Mouse (Mus musculus): ENCODE results near the gene Hoxc10. TPM values are rescaled to one million over a fixed set of nuclear protein-coding genes. Genes with fewer than 3 reads are reported as not detected.

Hoxc10 gene
- total and polyA plus RNA-seq, 2 experiments from 2014 or later = not detected

GRCm38 (mm10) chr15:102950877-102951276, 15.7 kb upstream of the Hoxc10 start:
- Histone ChIP-seq H3K9ac (replicated peaks; ENCODE audit: low read length, poor library complexity, severe bottlenecking) (no peak overlapping the region), H3K9me3 (ENCODE audit: low read length) (no peaks in the 10 kb centered on the region), H3K36me3 (ENCODE audit: insufficient read depth, low read length) (no peaks in the 10 kb centered on the region), H3K4me2 (ENCODE audit: low read depth, low read length, poor library complexity, severe bottlenecking) (no peak overlapping the region), H3K27ac (ENCODE audit: low read depth, low read length) (no peak overlapping the region), H3K4me1 (ENCODE audit: insufficient read depth, low read length) (no peaks in the 10 kb centered on the region), H3K4me3 (ENCODE audit: low read depth, low read length) (no peak overlapping the region), H3K27me3 (ENCODE audit: insufficient read depth, low read length) (peaks cover 91% of the 10 kb centered on the region)
- WGBS = 6% methylated on average over 2 of the region's 2 CpGs
- DNase-seq (ENCODE audit: low spot score) (no peak), ATAC-seq (ENCODE audit: low FRiP score) (no peak)
- no peak for TF ChIP-seq CTCF (IDR thresholded peaks at IDR 0.05)

DNA sequence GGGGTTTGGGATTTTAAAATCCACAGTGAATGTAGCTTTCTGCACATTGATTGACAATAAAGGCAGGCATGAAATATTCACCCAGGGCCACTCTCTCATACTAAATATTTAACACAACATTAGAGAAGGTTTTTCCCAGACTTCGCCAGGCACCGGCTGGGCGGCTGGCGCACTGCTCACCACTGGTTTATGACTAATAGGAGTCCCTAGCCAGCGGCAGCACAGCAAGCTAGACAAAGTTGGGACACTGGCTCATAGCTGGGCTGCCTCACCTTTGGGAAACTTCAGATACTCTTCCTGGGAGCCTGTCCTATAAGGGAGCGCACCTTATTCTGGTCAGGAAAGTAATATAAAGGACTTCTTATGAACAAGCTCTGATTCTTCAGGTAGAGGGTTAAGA, 13.0 kb upstream of the Hoxc10 start:
- H3K27ac ChIP-seq (ENCODE audit: low read depth, low read length) = no peak overlapping the region
- no peaks in the 10 kb centered on the region for H3K4me1 ChIP-seq (ENCODE audit: insufficient read depth, low read length)
- H3K36me3 ChIP-seq (ENCODE audit: insufficient read depth, low read length) = no peaks in the 10 kb centered on the region
- no peak for TF ChIP-seq CTCF (IDR thresholded peaks at IDR 0.05)
- 8% methylated on average over 6 of the region's 6 CpGs for WGBS
- DNase-seq (ENCODE audit: low spot score) (no peak), ATAC-seq (ENCODE audit: low FRiP score) (no peak)
- H3K9me3 ChIP-seq (ENCODE audit: low read length) = no peaks in the 10 kb centered on the region
- no peak overlapping the region for H3K9ac ChIP-seq (replicated peaks; ENCODE audit: low read length, poor library complexity, severe bottlenecking)
- no peak overlapping the region for H3K4me3 ChIP-seq (ENCODE audit: low read depth, low read length)
- no peak overlapping the region for H3K4me2 ChIP-seq (ENCODE audit: low read depth, low read length, poor library complexity, severe bottlenecking)
- H3K27me3 ChIP-seq (ENCODE audit: insufficient read depth, low read length) = peaks cover 91% of the 10 kb centered on the region

GRCm38 (mm10) chr15:102954192-102955006, 12.2 kb upstream of the Hoxc10 start, which contains the start of gene Hoxc11:
Gene Hoxc11 (plus strand): TSS chr15:102954427.
- Histone ChIP-seq H3K27ac (ENCODE audit: low read depth, low read length) (no peak within 1 kb of the TSS), H3K4me1 (ENCODE audit: insufficient read depth, low read length) (no peaks in the 10 kb centered on the region), H3K4me3 (ENCODE audit: low read depth, low read length) (no peak within 1 kb of the TSS), H3K9me3 (ENCODE audit: low read length) (no peaks in the 10 kb centered on the region), H3K36me3 (ENCODE audit: insufficient read depth, low read length) (no peaks in the 10 kb centered on the region), H3K4me2 (ENCODE audit: low read depth, low read length, poor library complexity, severe bottlenecking) (no peak within 1 kb of the TSS), H3K27me3 (ENCODE audit: insufficient read depth, low read length) (peaks cover 89% of the 10 kb centered on the region), H3K9ac (replicated peaks; ENCODE audit: low read length, poor library complexity, severe bottlenecking) (no peak within 1 kb of the TSS)
- ATAC-seq (ENCODE audit: low FRiP score) = no peak
- no peak for DNase-seq (ENCODE audit: low spot score)
- TF ChIP-seq CTCF (IDR thresholded peaks at IDR 0.05) = no peak
- WGBS = 1% methylated on average over 56 of the region's 57 CpGs

DNA sequence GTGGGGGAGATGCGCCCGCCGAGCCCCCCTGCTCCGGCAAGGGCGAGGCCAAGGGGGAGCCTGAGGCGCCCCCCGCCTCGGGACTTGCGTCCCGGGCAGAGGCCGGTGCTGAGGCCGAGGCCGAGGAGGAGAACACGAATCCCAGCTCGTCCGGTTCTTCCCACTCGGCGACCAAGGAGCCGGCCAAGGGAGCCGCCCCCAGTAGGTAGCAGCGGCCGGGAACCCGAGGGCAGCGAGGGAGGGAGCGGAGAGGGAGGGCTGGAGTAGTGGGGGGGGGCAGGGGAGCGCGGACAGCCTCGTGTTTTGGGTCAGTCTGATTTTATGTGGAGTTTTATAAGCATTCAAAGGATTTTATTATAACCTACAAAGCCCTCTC, 11.6 kb upstream of the Hoxc10 start:
- no peak overlapping the region for H3K9ac ChIP-seq (replicated peaks; ENCODE audit: low read length, poor library complexity, severe bottlenecking)
- no peaks in the 10 kb centered on the region for H3K4me1 ChIP-seq (ENCODE audit: insufficient read depth, low read length)
- no peak overlapping the region for H3K27ac ChIP-seq (ENCODE audit: low read depth, low read length)
- no peaks in the 10 kb centered on the region for H3K36me3 ChIP-seq (ENCODE audit: insufficient read depth, low read length)
- ATAC-seq (ENCODE audit: low FRiP score) (no peak), DNase-seq (ENCODE audit: low spot score) (no peak)
- no peaks in the 10 kb centered on the region for H3K9me3 ChIP-seq (ENCODE audit: low read length)
- H3K4me2 ChIP-seq (ENCODE audit: low read depth, low read length, poor library complexity, severe bottlenecking) = no peak overlapping the region
- H3K4me3 ChIP-seq (ENCODE audit: low read depth, low read length) = no peak overlapping the region
- 0% methylated on average over 26 of the region's 28 CpGs for WGBS
- no peak for TF ChIP-seq CTCF (IDR thresholded peaks at IDR 0.05)
- peaks cover 92% of the 10 kb centered on the region for H3K27me3 ChIP-seq (ENCODE audit: insufficient read depth, low read length)

DNA sequence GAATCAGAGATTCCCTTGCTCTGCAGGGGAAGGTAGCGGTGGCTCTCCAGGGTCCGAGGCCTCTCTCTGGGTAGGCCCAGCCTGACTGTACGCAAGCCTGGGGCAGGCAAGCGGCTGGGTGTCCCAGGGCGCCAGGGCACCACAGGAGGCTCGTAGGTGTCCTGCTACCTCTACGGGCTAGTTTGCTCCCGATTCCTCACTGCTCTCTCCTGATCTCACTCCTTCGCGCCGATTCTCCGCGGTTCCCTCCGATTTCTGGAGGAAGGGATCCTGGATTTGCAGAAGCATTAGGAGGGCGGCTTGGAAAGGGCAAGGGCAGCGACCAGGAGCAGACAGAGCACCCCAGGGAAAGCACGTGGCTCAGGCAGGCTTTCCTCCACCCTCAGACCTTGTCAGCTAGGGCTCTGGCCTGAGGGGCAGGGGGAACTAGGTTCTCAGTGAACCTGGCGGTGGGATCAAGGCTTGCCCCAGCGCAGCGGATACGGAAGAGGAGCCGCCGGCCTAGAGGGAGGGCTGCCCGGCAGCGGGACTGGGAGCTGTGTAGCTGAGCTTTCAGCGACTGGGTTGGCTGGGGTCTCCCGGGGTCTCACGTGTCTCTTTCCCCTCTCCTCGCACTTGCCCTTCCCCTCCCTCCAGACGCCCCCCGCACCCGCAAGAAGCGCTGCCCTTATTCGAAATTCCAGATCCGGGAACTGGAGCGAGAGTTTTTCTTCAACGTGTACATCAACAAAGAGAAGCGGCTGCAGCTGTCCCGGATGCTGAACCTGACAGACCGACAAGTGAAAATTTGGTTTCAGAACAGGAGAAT, 10.6 kb upstream of the Hoxc10 start:
- Histone ChIP-seq H3K27ac (ENCODE audit: low read depth, low read length) (no peak overlapping the region), H3K4me3 (ENCODE audit: low read depth, low read length) (no peak overlapping the region), H3K4me2 (ENCODE audit: low read depth, low read length, poor library complexity, severe bottlenecking) (no peak overlapping the region), H3K27me3 (ENCODE audit: insufficient read depth, low read length) (peaks cover 93% of the 10 kb centered on the region), H3K36me3 (ENCODE audit: insufficient read depth, low read length) (no peaks in the 10 kb centered on the region), H3K9me3 (ENCODE audit: low read length) (no peaks in the 10 kb centered on the region), H3K4me1 (ENCODE audit: insufficient read depth, low read length) (no peaks in the 10 kb centered on the region), H3K9ac (replicated peaks; ENCODE audit: low read length, poor library complexity, severe bottlenecking) (no peak overlapping the region)
- DNase-seq (ENCODE audit: low spot score) (no peak), ATAC-seq (ENCODE audit: low FRiP score) (no peak)
- under 1% methylated on average over 39 of the region's 40 CpGs for WGBS
- TF ChIP-seq CTCF (IDR thresholded peaks at IDR 0.05) = no peak

GRCm38 (mm10) chr15:102956906-102957305, 9.7 kb upstream of the Hoxc10 start:
- H3K36me3 ChIP-seq (ENCODE audit: insufficient read depth, low read length) = no peaks in the 10 kb centered on the region
- H3K4me1 ChIP-seq (ENCODE audit: insufficient read depth, low read length) = no peaks in the 10 kb centered on the region
- no peak overlapping the region for H3K4me3 ChIP-seq (ENCODE audit: low read depth, low read length)
- H3K27ac ChIP-seq (ENCODE audit: low read depth, low read length) = no peak overlapping the region
- no peak for DNase-seq (ENCODE audit: low spot score)
- under 1% methylated on average over 12 of the region's 12 CpGs for WGBS
- H3K27me3 ChIP-seq (ENCODE audit: insufficient read depth, low read length) = peaks cover 92% of the 10 kb centered on the region
- TF ChIP-seq CTCF (IDR thresholded peaks at IDR 0.05) = no peak
- no peak overlapping the region for H3K4me2 ChIP-seq (ENCODE audit: low read depth, low read length, poor library complexity, severe bottlenecking)
- ATAC-seq (ENCODE audit: low FRiP score) = no peak
- H3K9me3 ChIP-seq (ENCODE audit: low read length) = no peaks in the 10 kb centered on the region
- H3K9ac ChIP-seq (replicated peaks; ENCODE audit: low read length, poor library complexity, severe bottlenecking) = no peak overlapping the region
